Mouse (Mus musculus) heart, embryonic 11.5 days (tissue): ENCODE results near the gene Samm50. TPM values are rescaled to one million over a fixed set of nuclear protein-coding genes. Genes with fewer than 3 reads are reported as not detected.

Experiments used
- ATAC-seq: fragments of 200-750 bp; cut with Nextera tagmentation; replicated peaks from 2 replicates; pipeline ENCODE4 v1.8.0; 2017; ENCODE audit warnings: moderate library complexity; ENCODE audit not compliant: insufficient number of reproducible peaks, low FRiP score, low TSS enrichment
- H3K27ac ChIP-seq: fragments of 300-500 bp; sonication (generic); 2 replicates; pipeline ENCODE4 v1.5.1; 2014; ENCODE audit warnings: mild to moderate bottlenecking, low read depth, low read length
- H3K27me3 ChIP-seq: fragments of 300-500 bp; sonication (generic); 2 replicates; pipeline ENCODE4 v1.6.1; 2014; ENCODE audit warnings: mild to moderate bottlenecking, low read length, mixed read lengths; ENCODE audit not compliant: control insufficient read depth, insufficient read depth
- H3K36me3 ChIP-seq: fragments of 300-500 bp; sonication (generic); 2 replicates; pipeline ENCODE4 v1.6.1; 2014; ENCODE audit warnings: mild to moderate bottlenecking, low read length, moderate library complexity, mixed read lengths; ENCODE audit not compliant: control insufficient read depth, insufficient read depth
- H3K4me1 ChIP-seq: fragments of 300-500 bp; sonication (generic); 2 replicates; pipeline ENCODE4 v1.6.1; 2014; ENCODE audit warnings: low read length; ENCODE audit not compliant: control insufficient read depth, insufficient read depth
- H3K4me2 ChIP-seq: fragments of 300-500 bp; sonication (generic); 2 replicates; pipeline ENCODE4 v1.6.1; 2014; ENCODE audit warnings: mild to moderate bottlenecking, moderate library complexity
- H3K4me3 ChIP-seq: fragments of 300-500 bp; sonication (generic); 2 replicates; pipeline ENCODE4 v1.5.1; 2014; ENCODE audit warnings: low read depth, low read length
- H3K9ac ChIP-seq: fragments of 300-500 bp; sonication (generic); 2 replicates; pipeline ENCODE4 v1.6.1; 2014; ENCODE audit warnings: mild to moderate bottlenecking, low read depth, low read length, moderate library complexity
- H3K9me3 ChIP-seq: fragments of 300-500 bp; sonication (generic); replicated peaks from 2 replicates; pipeline ENCODE4 v1.6.1; 2016; ENCODE audit warnings: low read length; ENCODE audit not compliant: control insufficient read depth
- WGBS: fragments of 180-500 bp; shearing (Covaris S2); extraction: QIAGEN DNeasy Blood & Tissue Kit; methylation state at CpG from one replicate; pipeline ENCODE4 v1.1.7; 2014; ENCODE audit not compliant: insufficient replicate concordance; 5-methylcytosine and 5-hydroxymethylcytosine counted together
- polyA plus RNA-seq: library from polyadenylated mRNA; unstranded; fragments of >200 nt; fragmentation: Nextera tagmentation; extraction: Ambion mirVana; gene quantifications from 2 replicates; pipeline ENCODE4 v1.2.1, GENCODE M21; 2014

Samm50 gene
- polyA plus RNA-seq, 1 experiment from 2014 or later = 75.9 TPM

DNA sequence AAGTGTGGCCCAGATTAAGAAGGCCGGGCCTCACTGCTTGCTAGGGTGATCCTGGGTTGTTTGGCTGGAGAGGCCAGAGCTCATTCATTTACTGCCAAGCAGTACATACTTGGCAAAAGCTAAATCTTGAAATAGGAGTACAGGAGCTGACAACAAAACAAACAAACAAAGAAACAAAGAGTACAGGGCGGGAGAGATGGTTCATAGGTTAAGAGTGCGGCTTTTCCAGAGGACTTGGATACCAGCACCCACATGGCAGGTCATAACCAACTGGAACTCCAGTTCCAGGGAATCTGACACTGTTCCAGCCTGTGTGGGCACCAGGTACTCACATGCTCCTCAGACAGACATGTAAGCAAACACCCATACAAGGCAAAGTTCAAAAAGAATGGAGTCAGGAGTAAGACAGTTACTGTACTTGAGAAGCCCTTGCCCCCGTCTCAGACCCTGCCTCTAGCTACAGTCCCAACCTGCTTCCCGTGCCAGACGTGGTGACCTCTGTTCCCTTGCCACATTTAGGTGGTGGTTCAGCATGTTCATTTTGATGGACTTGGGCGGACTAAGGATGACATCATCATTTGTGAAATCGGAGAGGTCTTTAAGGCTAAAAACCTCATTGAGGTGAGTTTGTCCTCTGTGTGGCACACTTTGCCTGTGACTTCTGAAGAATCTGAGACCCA lies 4.6 kb downstream of the Samm50 start:
- Histone ChIP-seq H3K4me2 (no peak overlapping the region), H3K36me3 (peaks cover 32% of the 10 kb centered on the region), H3K4me3 (no peak overlapping the region), H3K9me3 (no peaks in the 10 kb centered on the region), H3K27ac (no peak overlapping the region), H3K9ac (no peak overlapping the region), H3K27me3 (no peaks in the 10 kb centered on the region), H3K4me1 (0 out of 2 replicates have a peak, but pooled peaks cover 4% of the 10 kb centered on the region)
- no peak for ATAC-seq
- WGBS = 81% methylated on average over 8 of the region's 8 CpGs

DNA sequence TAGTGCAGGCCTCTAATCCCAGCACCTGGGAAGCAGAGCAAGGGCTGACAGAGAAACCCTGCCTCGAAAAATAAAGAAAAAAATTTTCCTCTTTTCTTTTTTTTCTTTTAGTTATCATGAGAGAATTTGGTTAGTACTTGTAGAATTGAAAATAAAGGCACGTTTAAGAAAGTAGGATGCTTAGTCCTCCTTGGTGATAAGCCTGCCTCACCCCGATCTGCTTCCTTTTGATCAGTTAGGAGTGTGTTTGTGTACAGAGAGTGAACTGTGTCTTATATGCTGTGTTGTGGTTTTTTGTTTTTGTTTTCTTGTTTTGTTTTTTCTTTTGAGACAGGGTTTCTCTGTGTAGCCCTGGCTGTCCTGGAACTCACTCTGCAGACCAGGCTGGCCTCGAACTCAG lies 15.3 kb downstream of the Samm50 start:
- Histone ChIP-seq H3K4me1 (peaks cover 7% of the 10 kb centered on the region), H3K27me3 (no peaks in the 10 kb centered on the region), H3K4me2 (no peak overlapping the region), H3K27ac (no peak overlapping the region), H3K9me3 (no peaks in the 10 kb centered on the region), H3K36me3 (peaks cover 50% of the 10 kb centered on the region), H3K4me3 (no peak overlapping the region), H3K9ac (no peak overlapping the region)
- ATAC-seq = no peak
- WGBS = 84% methylated on average over 4 of the region's 4 CpGs

DNA sequence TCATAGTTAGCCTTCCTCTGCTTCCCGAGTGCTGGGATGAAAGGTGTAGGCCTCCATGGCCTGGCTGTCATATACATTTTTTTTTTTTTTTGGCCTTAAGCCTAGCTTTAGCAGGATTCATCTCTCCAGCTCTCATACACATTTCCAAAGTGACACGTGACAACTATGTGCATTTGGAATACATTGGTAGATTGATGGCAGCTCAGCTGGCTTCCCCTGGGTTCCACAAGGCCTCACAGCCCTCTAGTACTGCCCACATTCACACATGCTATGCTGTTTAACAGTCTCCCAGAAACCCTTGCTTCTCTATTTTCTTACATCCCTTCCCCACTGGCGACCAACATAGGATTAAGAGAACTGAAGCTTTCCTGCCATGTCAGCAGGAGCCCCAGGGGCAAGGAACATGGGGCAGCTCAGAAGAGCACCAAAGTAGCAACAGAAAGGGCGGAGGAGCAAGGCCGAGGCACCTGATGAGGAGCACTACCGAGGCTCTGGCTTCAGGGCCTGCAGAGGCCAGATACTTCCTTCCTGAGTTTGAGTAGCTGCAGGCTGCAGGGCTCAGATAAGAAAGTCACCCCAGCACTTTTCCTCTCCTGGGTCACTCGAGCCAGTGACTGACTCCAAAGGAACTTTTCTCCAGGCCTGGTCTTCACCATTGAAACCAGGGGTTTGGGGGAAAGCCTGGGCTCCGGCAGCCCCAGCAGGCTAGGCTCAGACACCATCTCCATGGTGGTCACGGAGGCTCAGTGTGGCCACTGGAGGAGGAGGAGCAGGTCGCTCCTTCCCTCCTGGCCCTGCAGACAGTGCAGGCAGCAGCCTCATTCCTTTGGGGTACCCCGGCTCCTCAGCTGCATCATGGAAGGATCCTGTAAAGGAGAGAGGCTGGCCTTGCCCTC lies 17.7 kb downstream of the Samm50 start:
- peaks cover 20% of the 10 kb centered on the region for H3K4me1 ChIP-seq
- no peak overlapping the region for H3K9ac ChIP-seq
- H3K36me3 ChIP-seq = peaks cover 32% of the 10 kb centered on the region
- H3K27me3 ChIP-seq = no peaks in the 10 kb centered on the region
- peak overlapping the region; percentile 16; the same call in 1 of the 2 replicates for H3K4me2 ChIP-seq
- WGBS = 59% methylated on average over 11 of the region's 11 CpGs
- peak; percentile 81 for ATAC-seq
- peak overlapping the region; percentile 79 for H3K27ac ChIP-seq
- H3K4me3 ChIP-seq = no peak overlapping the region
- no peaks in the 10 kb centered on the region for H3K9me3 ChIP-seq

DNA sequence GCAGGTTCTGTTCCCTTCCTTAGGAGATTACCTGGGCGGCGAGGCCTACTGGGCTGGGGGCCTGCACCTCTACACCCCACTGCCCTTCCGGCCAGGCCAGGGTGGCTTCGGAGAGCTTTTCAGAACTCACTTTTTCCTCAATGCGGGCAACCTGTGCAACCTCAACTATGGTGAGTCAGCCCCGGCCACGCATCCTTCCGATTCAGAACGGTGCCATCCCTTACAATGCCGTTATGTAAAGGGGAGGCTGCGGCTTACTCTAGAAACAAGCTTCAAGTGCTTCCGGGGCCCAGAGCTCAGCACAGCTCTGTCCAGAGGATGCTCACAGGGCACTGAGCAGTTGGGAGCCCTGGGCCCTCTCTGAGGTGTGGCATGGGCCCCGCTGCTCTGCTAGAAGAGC lies 18.4 kb downstream of the Samm50 start:
- Histone ChIP-seq H3K4me1 (peaks cover 24% of the 10 kb centered on the region), H3K27ac (peak overlapping the region; percentile 79), H3K4me2 (0 out of 2 replicates have a peak overlapping the region, but pooled peaks have one; percentile 3), H3K9me3 (no peaks in the 10 kb centered on the region), H3K27me3 (no peaks in the 10 kb centered on the region), H3K36me3 (peaks cover 28% of the 10 kb centered on the region), H3K9ac (no peak overlapping the region), H3K4me3 (no peak overlapping the region)
- ATAC-seq = 0 out of 2 replicates have a peak, but pooled peaks have one; percentile 17
- WGBS = 90% methylated on average over 13 of the region's 13 CpGs

DNA sequence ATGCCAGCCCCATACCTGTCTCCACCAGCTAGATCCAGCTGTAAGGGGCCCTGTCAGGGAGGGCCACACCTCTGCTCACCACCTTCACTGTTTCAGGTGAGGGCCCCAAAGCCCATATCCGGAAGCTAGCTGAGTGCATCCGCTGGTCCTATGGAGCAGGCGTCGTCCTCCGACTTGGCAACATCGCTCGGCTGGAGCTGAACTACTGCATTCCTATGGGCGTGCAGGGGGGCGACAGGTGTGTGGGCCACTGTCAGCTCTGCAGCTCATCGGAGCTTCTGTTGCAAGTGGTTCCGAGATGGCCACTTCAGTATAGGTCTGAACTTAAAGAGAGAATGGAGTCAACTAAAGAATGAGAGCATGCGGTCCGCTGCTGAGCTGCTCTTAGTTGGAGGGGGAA lies 18.9 kb downstream of the Samm50 start:
- no peak for ATAC-seq
- no peaks in the 10 kb centered on the region for H3K9me3 ChIP-seq
- no peak overlapping the region for H3K4me2 ChIP-seq
- no peaks in the 10 kb centered on the region for H3K27me3 ChIP-seq
- H3K4me3 ChIP-seq = no peak overlapping the region
- H3K27ac ChIP-seq = no peak overlapping the region
- H3K36me3 ChIP-seq = peaks cover 23% of the 10 kb centered on the region
- no peak overlapping the region for H3K9ac ChIP-seq
- WGBS = 89% methylated on average over 13 of the region's 13 CpGs
- H3K4me1 ChIP-seq = peaks cover 27% of the 10 kb centered on the region

DNA sequence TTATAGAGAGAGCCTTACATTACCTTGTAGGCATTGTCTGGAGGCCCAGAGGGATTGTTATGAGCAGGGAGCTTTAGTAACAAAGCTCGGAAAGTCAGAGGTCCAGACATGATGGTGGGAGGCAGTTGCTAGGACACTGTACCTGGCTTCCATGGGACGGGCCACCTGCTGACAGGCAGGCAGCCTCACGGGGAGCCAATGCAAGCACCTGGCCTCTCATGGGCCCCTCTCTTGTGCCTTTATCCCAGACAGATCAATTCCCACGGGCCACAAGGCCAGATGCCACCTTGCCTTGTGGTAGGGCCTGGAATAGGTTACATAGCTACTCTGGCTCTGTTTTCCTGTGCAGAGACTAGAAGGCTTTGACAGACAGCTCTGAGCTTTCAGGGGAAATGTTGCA lies 19.5 kb downstream of the Samm50 start:
- Histone ChIP-seq H3K27me3 (no peaks in the 10 kb centered on the region), H3K36me3 (peaks cover 17% of the 10 kb centered on the region), H3K4me3 (no peak overlapping the region), H3K4me2 (no peak overlapping the region), H3K4me1 (peaks cover 34% of the 10 kb centered on the region), H3K9me3 (no peaks in the 10 kb centered on the region), H3K9ac (no peak overlapping the region), H3K27ac (no peak overlapping the region)
- 78% methylated on average over 4 of the region's 4 CpGs for WGBS
- no peak for ATAC-seq

DNA sequence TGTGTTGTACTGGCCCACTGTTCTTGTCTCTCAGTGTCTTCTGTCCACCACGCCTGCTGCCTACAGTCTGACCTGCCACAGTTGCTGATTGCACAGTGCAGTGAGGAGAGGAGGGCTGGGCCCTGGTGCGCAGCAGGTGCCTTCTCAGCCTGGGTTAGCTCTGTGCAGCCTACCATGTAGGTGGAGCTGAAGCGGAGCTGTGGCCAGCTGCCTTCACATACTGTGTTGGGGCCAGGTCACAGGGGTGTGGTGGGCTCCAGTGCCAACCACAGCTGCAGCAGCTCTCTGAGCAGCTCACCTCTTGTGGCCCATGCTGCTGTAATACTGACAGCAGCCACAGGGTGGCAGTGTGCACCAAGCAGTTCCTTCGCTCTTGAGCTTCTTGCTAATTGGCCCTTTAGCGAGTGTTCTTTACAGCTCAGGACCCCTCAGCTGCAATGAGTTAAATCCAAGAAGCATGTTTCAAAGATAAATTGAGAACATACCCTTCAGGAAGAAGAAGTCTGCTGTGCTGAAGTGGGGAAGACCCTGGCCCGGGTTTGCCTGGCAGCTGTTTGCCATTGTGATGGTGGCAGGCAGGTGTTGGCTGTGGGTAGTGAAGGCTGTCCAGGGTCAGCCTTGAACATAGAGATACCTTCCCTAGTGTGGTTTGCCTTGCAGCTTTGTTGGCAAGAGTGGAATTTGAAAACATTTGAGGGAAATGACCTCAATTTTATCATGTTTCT lies 20.2 kb downstream of the Samm50 start:
- Histone ChIP-seq H3K9me3 (no peaks in the 10 kb centered on the region), H3K4me3 (no peak overlapping the region), H3K4me2 (no peak overlapping the region), H3K27ac (no peak overlapping the region), H3K27me3 (no peaks in the 10 kb centered on the region), H3K36me3 (peaks cover 15% of the 10 kb centered on the region), H3K4me1 (peaks cover 37% of the 10 kb centered on the region), H3K9ac (no peak overlapping the region)
- no peak for ATAC-seq
- 42% methylated on average over 6 of the region's 6 CpGs for WGBS

DNA sequence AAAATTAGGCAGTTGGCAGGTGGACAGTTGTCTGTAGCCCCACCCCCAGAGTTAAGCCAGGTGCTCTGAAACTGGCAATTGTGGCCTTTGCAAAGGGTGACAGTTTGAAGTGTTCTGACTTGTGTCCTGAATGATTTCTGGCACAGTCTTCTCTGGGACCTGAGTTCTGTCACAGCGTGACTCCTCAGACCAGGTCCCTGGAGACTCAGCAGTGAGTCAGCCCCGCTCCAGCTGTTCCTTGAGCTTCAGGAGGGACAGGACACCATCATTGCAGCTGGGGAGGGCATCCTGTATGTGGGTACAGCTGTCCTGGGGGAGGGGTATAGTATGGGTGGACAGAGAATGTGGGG lies 20.7 kb downstream of the Samm50 start:
- Histone ChIP-seq H3K9ac (peak overlapping the region; percentile 24; the same call in 1 of the 2 replicates), H3K4me1 (peaks cover 37% of the 10 kb centered on the region), H3K4me3 (no peak overlapping the region), H3K27me3 (no peaks in the 10 kb centered on the region), H3K27ac (no peak overlapping the region), H3K9me3 (no peaks in the 10 kb centered on the region), H3K4me2 (no peak overlapping the region), H3K36me3 (peaks cover 13% of the 10 kb centered on the region)
- no peak for ATAC-seq
- WGBS = 83% methylated on average over 2 of the region's 2 CpGs
